Mouse (Mus musculus) embryonic facial prominence, embryonic 15.5 days (tissue): ENCODE results near the gene Tmprss3. TPM values are rescaled to one million over a fixed set of nuclear protein-coding genes. Genes with fewer than 3 reads are reported as not detected.

Experiments
- ATAC-seq: fragments of 200-750 bp; cut with Nextera tagmentation; 2 replicates; pipeline ENCODE4 v1.8.0; 2017; ENCODE audit warnings: low read depth, moderate TSS enrichment; ENCODE audit not compliant: insufficient number of reproducible peaks, low FRiP score, low TSS enrichment
- H3K27ac ChIP-seq: fragments of 300-500 bp; sonication (generic); replicated peaks from 2 replicates; pipeline ENCODE4 v1.5.1; 2015; ENCODE audit warnings: mild to moderate bottlenecking, inconsistent platforms
- H3K27me3 ChIP-seq: fragments of 300-500 bp; sonication (generic); 2 replicates; pipeline ENCODE4 v1.6.1; 2015; ENCODE audit warnings: inconsistent platforms
- H3K36me3 ChIP-seq: fragments of 300-500 bp; sonication (generic); 2 replicates; pipeline ENCODE4 v1.6.1; 2015; ENCODE audit warnings: mild to moderate bottlenecking, inconsistent platforms
- H3K4me1 ChIP-seq: fragments of 300-500 bp; sonication (generic); 2 replicates; pipeline ENCODE4 v1.6.1; 2015; ENCODE audit warnings: inconsistent platforms
- H3K4me2 ChIP-seq: fragments of 300-500 bp; sonication (generic); replicated peaks from 2 replicates; pipeline ENCODE4 v1.6.1; 2015; ENCODE audit warnings: mild to moderate bottlenecking, inconsistent platforms
- H3K4me3 ChIP-seq: fragments of 300-500 bp; sonication (generic); replicated peaks from 2 replicates; pipeline ENCODE4 v1.5.1; 2015; ENCODE audit warnings: mild to moderate bottlenecking, inconsistent platforms
- H3K9ac ChIP-seq: fragments of 300-500 bp; sonication (generic); 2 replicates; pipeline ENCODE4 v1.6.1; 2015; ENCODE audit warnings: inconsistent platforms
- H3K9me3 ChIP-seq: fragments of 300-500 bp; sonication (generic); replicated peaks from 2 replicates; pipeline ENCODE4 v1.6.1; 2016; ENCODE audit warnings: inconsistent platforms
- WGBS: fragments of 180-500 bp; shearing (Covaris S2); methylation state at CpG from one replicate; pipeline ENCODE4 v1.1.7; 2015; 5-methylcytosine and 5-hydroxymethylcytosine counted together
- polyA plus RNA-seq: library from polyadenylated mRNA; unstranded; fragments of >200 nt; fragmentation: Nextera tagmentation; extraction: Ambion mirVana; gene quantifications from 2 replicates; pipeline ENCODE4 v1.2.1, GENCODE M21; 2015

Tmprss3 gene
- polyA plus RNA-seq, 1 experiment from 2014 or later: 0.05 TPM

GRCm38 (mm10) chr17:31162607-31163006 lies 36.2 kb downstream of the Tmprss3 start:
- H3K4me3 ChIP-seq: no peak overlapping the region
- no peak overlapping the region for H3K27ac ChIP-seq
- no peaks in the 10 kb centered on the region for H3K4me1 ChIP-seq
- no peak overlapping the region for H3K4me2 ChIP-seq
- ATAC-seq: no peak
- no peak overlapping the region for H3K9ac ChIP-seq
- WGBS: 84% methylated on average over 12 of the region's 12 CpGs
- no peaks in the 10 kb centered on the region for H3K9me3 ChIP-seq
- H3K27me3 ChIP-seq: no peaks in the 10 kb centered on the region
- H3K36me3 ChIP-seq: no peaks in the 10 kb centered on the region

- Histone ChIP-seq H3K27ac (no peak overlapping the region), H3K9me3 (no peaks in the 10 kb centered on the region), H3K4me1 (no peaks in the 10 kb centered on the region), H3K9ac (no peak overlapping the region), H3K27me3 (peaks cover 3% of the 10 kb centered on the region; the same call in 1 of the 2 replicates), H3K36me3 (no peaks in the 10 kb centered on the region), H3K4me3 (no peak overlapping the region), H3K4me2 (no peak overlapping the region)
- ATAC-seq: no peak
- 65% methylated on average over 4 of the region's 4 CpGs for WGBS
These were observed 38.5 kb downstream of the Tmprss3 start for GRCm38 (mm10) chr17:31160291-31160690.

DNA sequence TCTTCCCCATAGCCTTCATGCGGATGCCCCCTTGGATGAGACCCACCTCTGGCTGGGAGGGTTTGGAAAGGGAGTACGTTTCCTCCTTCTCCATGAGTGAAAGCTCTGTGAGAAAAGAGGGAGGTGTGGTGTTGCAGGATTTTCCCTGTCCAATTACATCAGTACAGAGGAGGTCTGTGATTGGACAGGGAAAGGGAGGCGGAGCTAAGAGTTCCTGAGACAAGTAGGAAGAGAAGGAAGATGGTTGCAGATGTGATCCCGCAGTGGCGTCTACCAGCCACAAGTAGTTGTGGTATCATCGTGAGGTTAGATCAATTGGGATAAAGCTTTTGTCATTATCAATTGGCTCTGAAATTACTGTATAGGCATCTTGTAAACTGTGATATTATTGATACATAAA lies 40.9 kb downstream of the Tmprss3 start:
- no peak overlapping the region for H3K4me2 ChIP-seq
- WGBS: 70% methylated on average over 6 of the region's 6 CpGs
- no peak overlapping the region for H3K27ac ChIP-seq
- ATAC-seq: no peak
- H3K36me3 ChIP-seq: no peaks in the 10 kb centered on the region
- H3K4me1 ChIP-seq: no peaks in the 10 kb centered on the region
- H3K9ac ChIP-seq: no peak overlapping the region
- H3K27me3 ChIP-seq: peaks cover 3% of the 10 kb centered on the region; the same call in 1 of the 2 replicates
- no peaks in the 10 kb centered on the region for H3K9me3 ChIP-seq
- no peak overlapping the region for H3K4me3 ChIP-seq

- H3K36me3 ChIP-seq: no peaks in the 10 kb centered on the region
- 66% methylated on average over 8 of the region's 8 CpGs for WGBS
- no peak overlapping the region for H3K4me3 ChIP-seq
- no peak for ATAC-seq
- H3K27ac ChIP-seq: no peak overlapping the region
- no peaks in the 10 kb centered on the region for H3K9me3 ChIP-seq
- no peak overlapping the region for H3K9ac ChIP-seq
- H3K4me2 ChIP-seq: no peak overlapping the region
- no peaks in the 10 kb centered on the region for H3K4me1 ChIP-seq
- H3K27me3 ChIP-seq: peaks cover 3% of the 10 kb centered on the region; the same call in 1 of the 2 replicates
These were observed 45.0 kb downstream of the Tmprss3 start for GRCm38 (mm10) chr17:31153785-31154184.

GRCm38 (mm10) chr17:31152966-31153499 lies 45.7 kb downstream of the Tmprss3 start:
- Histone ChIP-seq H3K4me3 (no peak overlapping the region), H3K36me3 (no peaks in the 10 kb centered on the region), H3K9ac (no peak overlapping the region), H3K27ac (no peak overlapping the region), H3K27me3 (peaks cover 3% of the 10 kb centered on the region; the same call in 1 of the 2 replicates), H3K4me1 (no peaks in the 10 kb centered on the region), H3K9me3 (no peaks in the 10 kb centered on the region), H3K4me2 (no peak overlapping the region)
- no peak for ATAC-seq
- WGBS: 67% methylated on average over 9 of the region's 9 CpGs

DNA sequence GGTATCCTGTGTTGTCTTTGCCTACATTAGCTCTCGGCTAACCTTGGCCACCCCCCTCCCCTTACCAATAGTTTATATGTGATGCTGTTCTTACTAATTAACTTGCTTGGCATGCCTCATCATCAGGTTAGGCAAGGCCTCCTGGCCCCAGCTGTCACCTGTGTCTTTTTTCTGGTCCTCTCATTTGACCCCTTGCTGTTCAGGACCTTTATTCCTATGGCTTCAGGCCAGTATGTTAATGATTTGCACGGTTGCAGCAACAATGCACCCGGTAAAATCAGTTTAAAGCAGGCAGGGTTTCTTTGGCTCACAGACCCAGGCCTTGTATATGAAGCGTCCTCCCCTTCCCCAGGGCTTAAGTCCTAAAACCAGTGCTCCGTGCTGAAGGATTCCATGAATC lies 46.3 kb downstream of the Tmprss3 start:
- H3K36me3 ChIP-seq: no peaks in the 10 kb centered on the region
- no peak overlapping the region for H3K4me3 ChIP-seq
- H3K27ac ChIP-seq: no peak overlapping the region
- no peak overlapping the region for H3K4me2 ChIP-seq
- no peak overlapping the region for H3K9ac ChIP-seq
- no peaks in the 10 kb centered on the region for H3K9me3 ChIP-seq
- no peak for ATAC-seq
- H3K27me3 ChIP-seq: peaks cover 3% of the 10 kb centered on the region; the same call in 1 of the 2 replicates
- 40% methylated on average over 5 of the region's 5 CpGs for WGBS
- no peaks in the 10 kb centered on the region for H3K4me1 ChIP-seq

GRCm38 (mm10) chr17:31145998-31146397 lies 52.8 kb downstream of the Tmprss3 start:
- Histone ChIP-seq H3K9ac (no peak overlapping the region), H3K4me2 (no peak overlapping the region), H3K4me1 (no peaks in the 10 kb centered on the region), H3K9me3 (no peaks in the 10 kb centered on the region), H3K4me3 (no peak overlapping the region), H3K36me3 (no peaks in the 10 kb centered on the region), H3K27me3 (no peaks in the 10 kb centered on the region), H3K27ac (no peak overlapping the region)
- WGBS: 74% methylated on average over 9 of the region's 9 CpGs
- ATAC-seq: no peak

GRCm38 (mm10) chr17:31144040-31145037 lies 54.4 kb downstream of the Tmprss3 start, which contains the start of gene Tff2:
Gene Tff2 (minus strand): TSS chr17:31144282.
- H3K4me1 ChIP-seq: no peaks in the 10 kb centered on the region
- no peaks in the 10 kb centered on the region for H3K9me3 ChIP-seq
- no peak within 1 kb of the TSS for H3K27ac ChIP-seq
- no peak within 1 kb of the TSS for H3K9ac ChIP-seq
- 0 out of 2 replicates have a peak, but pooled peaks have one; percentile 43 for ATAC-seq
- WGBS: 55% methylated on average over 15 of the region's 15 CpGs
- H3K4me2 ChIP-seq: no peak within 1 kb of the TSS
- H3K4me3 ChIP-seq: no peak within 1 kb of the TSS
- no peaks in the 10 kb centered on the region for H3K36me3 ChIP-seq
- H3K27me3 ChIP-seq: no peaks in the 10 kb centered on the region

DNA sequence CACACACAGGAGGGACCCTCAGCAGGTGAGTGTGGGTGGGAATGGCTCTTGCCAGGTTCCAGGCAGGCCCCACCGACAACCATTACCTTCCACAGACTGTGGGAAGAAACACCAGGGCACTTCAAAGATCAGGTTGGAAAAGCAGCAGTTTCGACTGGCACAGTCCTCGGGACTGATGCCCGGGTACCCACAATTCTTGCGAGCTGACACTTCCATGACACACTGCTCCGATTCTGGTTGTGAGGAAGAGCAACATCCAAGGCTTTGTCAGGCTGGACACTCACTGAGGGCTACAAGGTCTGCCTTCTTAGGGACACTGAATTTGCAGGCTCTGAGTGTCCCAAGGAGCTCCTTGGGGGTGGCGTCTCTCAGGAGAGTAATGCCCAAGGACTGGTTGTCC lies 56.7 kb downstream of the Tmprss3 start:
- no peak for ATAC-seq
- Histone ChIP-seq H3K4me2 (no peak overlapping the region), H3K4me1 (no peaks in the 10 kb centered on the region), H3K27ac (no peak overlapping the region), H3K4me3 (no peak overlapping the region), H3K9ac (no peak overlapping the region), H3K9me3 (no peaks in the 10 kb centered on the region), H3K27me3 (no peaks in the 10 kb centered on the region), H3K36me3 (no peaks in the 10 kb centered on the region)
- WGBS: 89% methylated on average over 7 of the region's 7 CpGs

GRCm38 (mm10) chr17:31138398-31138797 lies 60.4 kb downstream of the Tmprss3 start:
- WGBS: 17% methylated on average over 5 of the region's 5 CpGs
- Histone ChIP-seq H3K9ac (no peak overlapping the region), H3K4me1 (no peaks in the 10 kb centered on the region), H3K4me3 (no peak overlapping the region), H3K27ac (no peak overlapping the region), H3K36me3 (no peaks in the 10 kb centered on the region), H3K9me3 (no peaks in the 10 kb centered on the region), H3K4me2 (no peak overlapping the region), H3K27me3 (no peaks in the 10 kb centered on the region)
- no peak for ATAC-seq

GRCm38 (mm10) chr17:31136821-31137220 lies 62.0 kb downstream of the Tmprss3 start:
- no peaks in the 10 kb centered on the region for H3K9me3 ChIP-seq
- H3K4me3 ChIP-seq: no peak overlapping the region
- H3K36me3 ChIP-seq: no peaks in the 10 kb centered on the region
- 89% methylated on average over 1 of the region's 1 CpGs for WGBS
- no peak overlapping the region for H3K9ac ChIP-seq
- no peak for ATAC-seq
- no peaks in the 10 kb centered on the region for H3K27me3 ChIP-seq
- H3K4me1 ChIP-seq: no peaks in the 10 kb centered on the region
- H3K4me2 ChIP-seq: no peak overlapping the region
- H3K27ac ChIP-seq: no peak overlapping the region
